8 mouse cellular contexts compared by ENCODE assay signal in the genomic region with DNA sequence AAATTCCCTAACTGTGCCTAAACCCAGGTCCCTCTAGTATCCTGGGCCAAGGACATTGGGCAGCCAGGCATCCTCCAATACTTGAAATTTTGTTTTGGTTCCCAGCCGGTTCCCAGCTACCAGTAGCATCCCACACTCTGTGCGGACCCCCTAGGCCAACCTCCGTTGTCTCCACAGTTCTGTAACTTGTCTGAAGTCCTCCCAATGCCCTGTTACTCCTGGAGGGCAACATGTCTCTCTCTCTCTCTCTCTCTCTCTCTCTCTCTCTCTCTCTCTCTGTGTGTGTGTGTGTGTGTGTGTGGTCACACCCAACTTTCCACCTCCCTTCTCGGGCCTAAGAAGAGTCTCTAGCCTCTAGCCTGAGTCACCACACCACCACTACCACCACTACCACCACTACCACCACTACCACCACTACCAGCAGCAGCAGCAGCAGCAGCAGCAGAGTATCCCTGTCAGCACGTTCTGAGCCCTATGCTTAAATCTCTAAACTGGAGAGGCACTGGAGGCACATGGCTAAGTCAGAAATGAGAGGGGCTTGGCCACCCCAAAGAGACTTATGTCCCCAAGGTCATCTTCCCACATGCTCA. TPM values are rescaled to one million over a fixed set of nuclear protein-coding genes. Genes with fewer than 3 reads are reported as not detected.
DNase-seq lines count a peak whose midpoint lies in the region; ATAC-seq and TF ChIP-seq lines count a peak whose summit lies in the region.

No protein-coding gene starts in this region.

- no peak for TF ChIP-seq POLR2A in bone marrow macrophage, adult 2 months (IDR thresholded peaks at IDR 0.05; ENCODE audit: borderline replicate concordance, low read depth, low read length)

- peak overlapping the region; percentile 63 for H3K4me3 ChIP-seq in kidney, embryonic 15.5 days (replicated peaks)
- peak overlapping the region; percentile 64 for H3K4me3 ChIP-seq in bone marrow macrophage, adult 2 months (ENCODE audit: insufficient read depth, low read length)
- peak overlapping the region; percentile 43 for H3K4me3 ChIP-seq in hindbrain, embryonic 13.5 days
- peak overlapping the region; percentile 39 for H3K4me3 ChIP-seq in midbrain, embryonic 14.5 days (replicated peaks; ENCODE audit: low read depth, low read length)

- no peak for ATAC-seq in kidney, embryonic 15.5 days (replicated peaks; ENCODE audit: low FRiP score)
- ATAC-seq in hindbrain, embryonic 13.5 days (ENCODE audit: low FRiP score): peak; percentile 12; the same call in 1 of the 2 replicates
- peak; percentile 6; the same call in 1 of the 2 replicates for ATAC-seq in midbrain, embryonic 14.5 days (ENCODE audit: low FRiP score, low TSS enrichment)

- WGBS in kidney, embryonic 15.5 days: 11% methylated on average over 5 of the region's 5 CpGs
- 15% methylated on average over 5 of the region's 5 CpGs for WGBS in hindbrain, embryonic 13.5 days
- whole genome bisulfite sequencing in midbrain, embryonic 14.5 days: 17% methylated on average over 5 of the region's 5 CpGs

- H3K9ac ChIP-seq in kidney, embryonic 15.5 days: peak overlapping the region; percentile 82
- peak overlapping the region; percentile 76 for H3K9ac ChIP-seq in hindbrain, embryonic 13.5 days
- peak overlapping the region; percentile 62 for H3K9ac ChIP-seq in midbrain, embryonic 14.5 days (replicated peaks; ENCODE audit: low read length)

- no peak for TF ChIP-seq CTCF in bone marrow macrophage, adult 2 months (IDR thresholded peaks at IDR 0.05; ENCODE audit: low read depth, low read length)

- H3K27me3 ChIP-seq in kidney, embryonic 15.5 days: no peaks in the 10 kb centered on the region
- peaks cover 25% of the 10 kb centered on the region for H3K27me3 ChIP-seq in hindbrain, embryonic 13.5 days
- 0 out of 2 replicates have a peak, but pooled peaks cover 2% of the 10 kb centered on the region for H3K27me3 ChIP-seq in midbrain, embryonic 14.5 days (ENCODE audit: control insufficient read depth, insufficient read depth, low read length)

- no peaks in the 10 kb centered on the region for H3K9me3 ChIP-seq in kidney, embryonic 15.5 days (replicated peaks)
- no peaks in the 10 kb centered on the region for H3K9me3 ChIP-seq in hindbrain, embryonic 13.5 days
- no peaks in the 10 kb centered on the region for H3K9me3 ChIP-seq in midbrain, embryonic 14.5 days (ENCODE audit: control insufficient read depth, low read length)

- H3K27ac ChIP-seq in kidney, embryonic 15.5 days: peak overlapping the region; percentile 100
- peak overlapping the region; percentile 70 for H3K27ac ChIP-seq in bone marrow macrophage, adult 2 months (ENCODE audit: insufficient read depth, low read depth, low read length)
- H3K27ac ChIP-seq in hindbrain, embryonic 13.5 days: peak overlapping the region; percentile 94
- H3K27ac ChIP-seq in midbrain, embryonic 14.5 days (replicated peaks; ENCODE audit: low read depth, low read length): peak overlapping the region; percentile 90

- peak overlapping the region; percentile 74 for H3K4me2 ChIP-seq in kidney, embryonic 15.5 days
- peak overlapping the region; percentile 62 for H3K4me2 ChIP-seq in hindbrain, embryonic 13.5 days
- H3K4me2 ChIP-seq in midbrain, embryonic 14.5 days (ENCODE audit: low read length): peak overlapping the region; percentile 65

- DNase-seq in kidney, postnatal 10 days: no peak
- DNase-seq in midbrain, embryonic 14.5 days: no peak
- DNase-seq in adipocyte (ENCODE audit: low spot score): no peak
- no peak for DNase-seq in cerebellum, postnatal 36 days
- DNase-seq in adrenal gland, postnatal 4 days (ENCODE audit: low spot score in 2 of 2): no peak

- peaks cover 63% of the 10 kb centered on the region for H3K4me1 ChIP-seq in kidney, embryonic 15.5 days
- H3K4me1 ChIP-seq in bone marrow macrophage, adult 2 months (ENCODE audit: control insufficient read depth, insufficient read depth, low read length): peaks cover 37% of the 10 kb centered on the region
- peaks cover 40% of the 10 kb centered on the region for H3K4me1 ChIP-seq in hindbrain, embryonic 13.5 days (replicated peaks)
- peaks cover 32% of the 10 kb centered on the region for H3K4me1 ChIP-seq in midbrain, embryonic 14.5 days (ENCODE audit: control insufficient read depth, insufficient read depth, low read length)

- H3K36me3 ChIP-seq in kidney, embryonic 15.5 days: peaks cover 3% of the 10 kb centered on the region; the same call in 1 of the 2 replicates
- no peaks in the 10 kb centered on the region for H3K36me3 ChIP-seq in hindbrain, embryonic 13.5 days
- no peaks in the 10 kb centered on the region for H3K36me3 ChIP-seq in midbrain, embryonic 14.5 days (ENCODE audit: control insufficient read depth, insufficient read depth, low read length)

RNA-seq across cellular contexts. Expression of gene Rtkn, which starts 1.1 kb away (rescaled TPM):
- polyA plus RNA-seq in kidney, embryonic 15.5 days (2015; fragmentation: Nextera tagmentation; extraction: Ambion mirVana): 31.5 and 33.7 TPM in 2 replicates
- polyA plus RNA-seq in bone marrow macrophage, adult 2 months (2012; ENCODE audit: insufficient read depth, insufficient read length, missing spikeins): 1.4 and 1.8 TPM in 2 replicates
- polyA plus RNA-seq in hindbrain, embryonic 13.5 days (2015; fragmentation: Nextera tagmentation; extraction: Ambion mirVana): 15.9 and 16.6 TPM in 2 replicates
- 5.0 and 8.8 TPM in 2 replicates for polyA plus RNA-seq in midbrain, embryonic 14.5 days (2014; fragmentation: Nextera tagmentation; extraction: Ambion mirVana)
- 10 to 100 TPM; 36.8 to 40.3 TPM for total RNA-seq in adrenal gland, postnatal 4 days (2021)

RNA-seq across cellular contexts. Expression of gene Ino80b, which starts 11.2 kb away (rescaled TPM):
- 15.9 and 17.1 TPM in 2 replicates for polyA plus RNA-seq in kidney, embryonic 15.5 days (2015; fragmentation: Nextera tagmentation; extraction: Ambion mirVana)
- polyA plus RNA-seq in bone marrow macrophage, adult 2 months (2012; ENCODE audit: insufficient read depth, insufficient read length, missing spikeins): 25.1 and 26.8 TPM in 2 replicates
- polyA plus RNA-seq in hindbrain, embryonic 13.5 days (2015; fragmentation: Nextera tagmentation; extraction: Ambion mirVana): 13.4 and 14.1 TPM in 2 replicates
- 13.1 and 14.2 TPM in 2 replicates for polyA plus RNA-seq in midbrain, embryonic 14.5 days (2014; fragmentation: Nextera tagmentation; extraction: Ambion mirVana)
- total RNA-seq in adrenal gland, postnatal 4 days (2021): 10 to 100 TPM; 29.0 to 31.7 TPM

RNA-seq across cellular contexts. Expression of gene Wbp1, which starts 15.0 kb away (rescaled TPM):
- 132 and 144 TPM in 2 replicates for polyA plus RNA-seq in kidney, embryonic 15.5 days (2015; fragmentation: Nextera tagmentation; extraction: Ambion mirVana)
- polyA plus RNA-seq in bone marrow macrophage, adult 2 months (2012; ENCODE audit: insufficient read depth, insufficient read length, missing spikeins): 20.3 and 27.1 TPM in 2 replicates
- 216 and 227 TPM in 2 replicates for polyA plus RNA-seq in hindbrain, embryonic 13.5 days (2015; fragmentation: Nextera tagmentation; extraction: Ambion mirVana)
- polyA plus RNA-seq in midbrain, embryonic 14.5 days (2014; fragmentation: Nextera tagmentation; extraction: Ambion mirVana): 155 and 157 TPM in 2 replicates
- total RNA-seq in adrenal gland, postnatal 4 days (2021): 10 to 100 TPM; 84.5 to 86.4 TPM

RNA-seq across cellular contexts. Expression of gene Wdr54, which starts 19.8 kb away (rescaled TPM):
- polyA plus RNA-seq in kidney, embryonic 15.5 days (2015; fragmentation: Nextera tagmentation; extraction: Ambion mirVana): 6.6 and 8.3 TPM in 2 replicates
- 1.5 and 3.5 TPM in 2 replicates for polyA plus RNA-seq in bone marrow macrophage, adult 2 months (2012; ENCODE audit: insufficient read depth, insufficient read length, missing spikeins)
- 15.2 and 15.5 TPM in 2 replicates for polyA plus RNA-seq in hindbrain, embryonic 13.5 days (2015; fragmentation: Nextera tagmentation; extraction: Ambion mirVana)
- 19.4 and 30.3 TPM in 2 replicates for polyA plus RNA-seq in midbrain, embryonic 14.5 days (2014; fragmentation: Nextera tagmentation; extraction: Ambion mirVana)
- total RNA-seq in adrenal gland, postnatal 4 days (2021): 1 to 10 TPM; 3.5 to 3.6 TPM

RNA-seq across cellular contexts. Expression of gene 1700003E16Rik, which starts 19.8 kb away (rescaled TPM):
- polyA plus RNA-seq in kidney, embryonic 15.5 days (2015; fragmentation: Nextera tagmentation; extraction: Ambion mirVana): 1.6 and 2.4 TPM in 2 replicates
- polyA plus RNA-seq in bone marrow macrophage, adult 2 months (2012; ENCODE audit: insufficient read depth, insufficient read length, missing spikeins): not detected in 2 replicates
- polyA plus RNA-seq in hindbrain, embryonic 13.5 days (2015; fragmentation: Nextera tagmentation; extraction: Ambion mirVana): 4.3 and 6.0 TPM in 2 replicates
- polyA plus RNA-seq in midbrain, embryonic 14.5 days (2014; fragmentation: Nextera tagmentation; extraction: Ambion mirVana): 5.9 and 7.1 TPM in 2 replicates
- total RNA-seq in adrenal gland, postnatal 4 days (2021): under 1 TPM; 0.40 to 0.53 TPM
